Mouse (Mus musculus) forebrain, postnatal 0 days (tissue): ENCODE results near the gene Rraga. TPM values are rescaled to one million over a fixed set of nuclear protein-coding genes. Genes with fewer than 3 reads are reported as not detected.
"Not testable (repeated sequence)": the region's sequence is repeated elsewhere in the genome, so short reads cannot be mapped to it uniquely, and the experiment has no call there.

Source experiments
- ATAC-seq: fragments of 200-750 bp; cut with Nextera tagmentation; 2 replicates; pipeline ENCODE4 v1.8.0; 2017; ENCODE audit warnings: mild to moderate bottlenecking, moderate library complexity
- DNase-seq: peaks from one replicate; pipeline ENCODE4 v3.0.0-alpha.2; 2015
- H3K27ac ChIP-seq: fragments of 300-500 bp; sonication (generic); 2 replicates; pipeline ENCODE4 v1.5.1; 2014; ENCODE audit warnings: low read depth, mild to moderate bottlenecking, antibody characterized with exemption, low read length, moderate library complexity, mixed read lengths
- H3K27me3 ChIP-seq: fragments of 300-500 bp; sonication (generic); 2 replicates; pipeline ENCODE4 v1.6.1; 2014; ENCODE audit warnings: mild to moderate bottlenecking, low read length, mixed read lengths; ENCODE audit not compliant: insufficient read depth
- H3K36me3 ChIP-seq: fragments of 300-500 bp; sonication (generic); 2 replicates; pipeline ENCODE4 v1.6.1; 2014; ENCODE audit warnings: mild to moderate bottlenecking, moderate library complexity; ENCODE audit not compliant: insufficient read depth
- H3K4me1 ChIP-seq: fragments of 300-500 bp; sonication (generic); 2 replicates; pipeline ENCODE4 v1.6.1; 2014; ENCODE audit warnings: antibody characterized with exemption; ENCODE audit not compliant: insufficient read depth
- H3K4me2 ChIP-seq: fragments of 300-500 bp; sonication (generic); 2 replicates; pipeline ENCODE4 v1.6.1; 2014; ENCODE audit warnings: low read depth, mild to moderate bottlenecking, moderate library complexity
- H3K4me3 ChIP-seq: fragments of 300-500 bp; sonication (generic); 2 replicates; pipeline ENCODE4 v1.5.1; 2014; ENCODE audit warnings: low read depth, low read length, mixed read lengths
- H3K9ac ChIP-seq: fragments of 300-500 bp; sonication (generic); 2 replicates; pipeline ENCODE4 v1.6.1; 2014; ENCODE audit warnings: mild to moderate bottlenecking
- H3K9me3 ChIP-seq: fragments of 300-500 bp; sonication (generic); 2 replicates; pipeline ENCODE4 v1.6.1; 2016; ENCODE audit warnings: low read length
- CTCF ChIP-seq: sonication (generic); IDR thresholded peaks from 2 replicates; pipeline ENCODE4 v1.5.1; 2016; ENCODE audit warnings: antibody characterized with exemption, control low read depth, low read depth
- WGBS: fragments of 180-500 bp; shearing (Covaris S2); extraction: QIAGEN DNeasy Blood & Tissue Kit; methylation state at CpG from one replicate; pipeline ENCODE4 v1.1.7; 2014; 5-methylcytosine and 5-hydroxymethylcytosine counted together
- polyA plus RNA-seq: library from polyadenylated mRNA; unstranded; fragments of >200 nt; fragmentation: Nextera tagmentation; extraction: Ambion mirVana; gene quantifications from 2 replicates; pipeline ENCODE4 v1.2.1, GENCODE M21; 2015
- total RNA-seq: library from RNA; depleted of rRNA; stranded (reverse); fragments of >200 nt; gene quantifications from 2 replicates; pipeline ENCODE4 v1.2.3, GENCODE M21; 2014

The Rraga gene
- total and polyA plus RNA-seq, 2 experiments from 2014 or later = 27.4 to 131 TPM

DNA sequence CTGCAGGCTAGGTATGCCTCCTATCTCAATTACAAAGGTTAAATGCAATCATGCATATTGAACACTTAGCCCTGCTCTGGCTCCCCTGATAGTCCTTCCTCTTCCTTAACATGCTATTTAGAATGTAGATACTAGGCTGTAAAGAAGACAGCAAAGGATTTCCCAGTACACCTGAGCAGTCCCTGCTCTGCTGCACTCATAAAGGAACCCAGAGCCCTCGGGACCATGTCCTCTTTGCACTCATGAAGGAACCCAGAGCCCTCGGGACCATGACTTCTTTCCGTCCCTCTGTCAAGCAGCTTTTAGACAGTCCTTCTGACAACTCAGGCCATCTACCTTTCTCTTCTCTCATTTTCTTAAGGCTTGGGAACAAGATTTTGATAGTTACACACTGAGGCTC lies 5.1 kb downstream of the Rraga start:
- no peaks in the 10 kb centered on the region for H3K9me3 ChIP-seq
- H3K9ac ChIP-seq = no peak overlapping the region
- H3K4me1 ChIP-seq = peaks cover 13% of the 10 kb centered on the region
- no peak overlapping the region for H3K4me2 ChIP-seq
- 89% methylated on average over 3 of the region's 3 CpGs for WGBS
- no peak for DNase-seq
- H3K27ac ChIP-seq = no peak overlapping the region
- H3K36me3 ChIP-seq = peaks cover 19% of the 10 kb centered on the region; the same call in 1 of the 2 replicates
- TF ChIP-seq CTCF = no peak
- H3K4me3 ChIP-seq = no peak overlapping the region
- H3K27me3 ChIP-seq = no peaks in the 10 kb centered on the region
- no peak for ATAC-seq

DNA sequence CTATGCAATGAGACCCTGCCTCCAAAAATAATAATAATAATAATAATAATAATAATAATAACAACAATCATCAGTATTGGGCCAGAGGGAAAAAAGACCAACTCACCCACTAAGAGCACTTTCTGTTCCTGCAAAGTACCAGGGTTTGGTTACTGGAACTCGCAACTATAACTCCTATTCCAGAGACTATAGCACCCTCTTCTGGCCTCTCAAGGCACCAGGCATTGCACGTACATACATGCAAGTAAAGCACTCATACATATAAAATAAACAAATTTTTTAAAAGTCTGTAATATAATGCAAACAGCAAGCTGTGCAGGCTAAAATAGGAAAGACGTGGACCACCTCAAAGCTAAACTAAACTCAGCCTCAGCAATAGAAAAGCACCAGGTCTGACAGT lies 12.8 kb downstream of the Rraga start:
- Histone ChIP-seq H3K36me3 (peaks cover 10% of the 10 kb centered on the region; the same call in 1 of the 2 replicates), H3K9me3 (no peaks in the 10 kb centered on the region), H3K4me1 (no peaks in the 10 kb centered on the region), H3K27ac (no peak overlapping the region), H3K9ac (no peak overlapping the region), H3K27me3 (no peaks in the 10 kb centered on the region), H3K4me3 (no peak overlapping the region), H3K4me2 (no peak overlapping the region)
- peak; percentile 38; the same call in 1 of the 2 replicates for TF ChIP-seq CTCF
- no peak for ATAC-seq
- DNase-seq = no peak
- WGBS = 96% methylated on average over 3 of the region's 3 CpGs

DNA sequence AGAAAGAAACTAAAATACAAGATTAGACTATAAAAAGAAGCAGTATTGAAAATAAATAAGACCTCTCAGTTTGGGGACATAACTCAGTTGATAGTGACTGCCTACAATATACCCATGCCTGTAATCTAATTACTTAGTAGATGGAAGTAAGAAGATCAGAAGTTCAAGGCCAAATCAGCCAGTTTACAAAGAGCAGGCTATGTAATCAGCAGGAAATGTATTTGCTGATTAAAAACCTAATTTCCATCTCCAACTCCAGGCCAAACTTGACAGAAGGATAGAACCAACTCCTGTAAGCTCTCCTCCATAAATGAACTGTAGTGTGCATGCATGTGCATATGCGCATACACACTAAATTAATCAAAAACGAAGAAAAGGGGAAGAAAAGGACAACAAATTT lies 15.8 kb downstream of the Rraga start:
- 95% methylated on average over 2 of the region's 2 CpGs for WGBS
- DNase-seq = no peak
- ATAC-seq = no peak

DNA sequence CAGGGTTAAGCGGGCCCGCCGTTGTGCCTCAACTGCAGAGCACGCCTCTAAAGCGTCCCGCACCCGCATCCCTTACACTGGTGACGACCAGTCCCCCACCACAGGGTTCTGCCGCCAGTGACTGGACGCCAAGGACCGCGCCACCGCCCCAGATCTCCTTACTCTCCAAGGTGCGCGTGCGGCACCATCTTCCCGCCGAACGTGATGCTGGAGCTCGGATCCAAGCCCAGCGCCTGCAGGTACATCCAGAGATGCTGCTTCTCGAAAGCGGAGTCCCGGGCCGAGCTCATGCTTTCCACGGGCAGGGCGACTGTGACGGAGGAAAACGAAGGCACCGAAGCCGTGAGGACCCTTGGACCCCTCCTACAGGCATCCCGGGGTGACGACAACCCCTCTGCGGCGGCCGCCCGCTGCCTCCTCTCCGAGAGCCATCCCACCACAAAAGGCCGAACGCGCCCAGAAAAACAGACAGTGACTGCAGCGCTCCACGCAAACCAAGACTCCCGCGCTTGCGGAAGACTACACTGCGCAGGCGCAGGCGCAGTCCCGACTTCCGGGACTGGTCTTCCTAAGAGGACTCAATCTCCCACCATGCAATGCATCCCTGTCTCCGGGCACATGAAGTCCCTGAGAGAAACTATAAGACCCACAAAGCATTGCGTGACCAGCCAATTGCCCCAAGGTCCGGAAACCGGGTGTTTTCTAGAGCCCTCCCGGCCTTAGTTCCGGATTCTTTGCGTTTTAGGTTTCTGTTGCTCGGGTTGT lies 36.2 kb downstream of the Rraga start, which contains the start of gene Haus6:
Gene Haus6, minus strand, starts transcription at position 532 of the 765 bp plus-strand sequence.
- no peaks in the 10 kb centered on the region for H3K36me3 ChIP-seq
- H3K9ac ChIP-seq = peak within 1 kb of the TSS; percentile 57
- peaks cover 8% of the 10 kb centered on the region; the same call in 1 of the 2 replicates for H3K4me1 ChIP-seq
- peak within 1 kb of the TSS; percentile 62 for H3K4me3 ChIP-seq
- DNase-seq (peak; percentile 97), ATAC-seq (peak; percentile 100)
- no peaks in the 10 kb centered on the region for H3K9me3 ChIP-seq
- under 1% methylated on average over 59 of the region's 59 CpGs for WGBS
- TF ChIP-seq CTCF = 0 out of 2 replicates have a peak, but pooled peaks have one; percentile 7
- H3K27me3 ChIP-seq = no peaks in the 10 kb centered on the region
- H3K27ac ChIP-seq = peak within 1 kb of the TSS; percentile 64
- peak within 1 kb of the TSS; percentile 79 for H3K4me2 ChIP-seq

More for the DNA sequence above, 15.8 kb downstream of the Rraga start:
- no peak for TF ChIP-seq CTCF
- 0 out of 2 replicates have a peak, but pooled peaks cover under 1% of the 10 kb centered on the region for H3K36me3 ChIP-seq
- no peaks in the 10 kb centered on the region for H3K9me3 ChIP-seq
- H3K4me3 ChIP-seq = no peak overlapping the region
- H3K27ac ChIP-seq = no peak overlapping the region
- H3K4me2 ChIP-seq = no peak overlapping the region
- H3K9ac ChIP-seq = no peak overlapping the region
- H3K27me3 ChIP-seq = no peaks in the 10 kb centered on the region
- H3K4me1 ChIP-seq = no peaks in the 10 kb centered on the region

DNA sequence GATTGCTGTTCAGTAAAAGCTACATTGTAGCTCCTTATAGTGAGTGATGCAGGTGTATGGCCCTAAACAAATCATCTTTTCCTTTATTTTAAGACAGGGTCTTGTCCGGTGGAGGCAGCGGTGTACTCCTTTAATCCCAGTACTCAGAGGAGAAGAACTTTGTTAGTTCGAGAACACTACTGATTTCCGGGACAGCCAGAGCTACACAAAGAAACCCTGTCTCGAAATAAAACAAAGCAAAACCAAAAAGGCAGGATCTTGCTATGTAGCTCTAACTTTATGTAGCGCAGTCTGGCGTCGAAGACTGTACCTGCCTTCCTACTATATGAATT lies 36.8 kb downstream of the Rraga start:
- Histone ChIP-seq H3K27me3 (no peaks in the 10 kb centered on the region), H3K27ac (peak overlapping the region; percentile 64), H3K36me3 (no peaks in the 10 kb centered on the region), H3K4me3 (peak overlapping the region; percentile 62), H3K4me1 (peaks cover 8% of the 10 kb centered on the region; the same call in 1 of the 2 replicates), H3K9ac (peak overlapping the region; percentile 44), H3K4me2 (peak overlapping the region; percentile 79), H3K9me3 (no peaks in the 10 kb centered on the region)
- TF ChIP-seq CTCF = no peak
- ATAC-seq = peak; percentile 13; the same call in 1 of the 2 replicates
- 37% methylated on average over 8 of the region's 8 CpGs for WGBS
- no peak for DNase-seq

DNA sequence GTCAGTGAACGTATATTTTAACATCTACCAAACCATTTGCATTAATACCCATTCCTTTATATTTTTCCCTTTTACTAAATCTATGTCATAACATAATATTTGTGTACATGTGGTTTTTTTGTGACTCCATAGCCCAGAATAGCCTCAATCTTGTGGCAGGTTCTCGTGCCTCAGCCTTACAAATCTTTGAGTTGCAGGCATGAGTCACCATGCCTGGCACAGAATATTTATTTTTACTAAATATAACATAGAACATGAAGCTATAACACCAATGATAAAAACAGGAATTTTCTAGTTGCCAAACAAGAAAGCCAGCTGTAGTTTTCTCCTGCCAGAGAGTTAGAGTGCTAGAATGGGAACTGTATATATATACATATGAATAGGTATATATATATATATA lies 45.0 kb downstream of the Rraga start:
- DNase-seq (no peak), ATAC-seq (no peak)
- no peak for TF ChIP-seq CTCF
- Histone ChIP-seq H3K36me3 (no peaks in the 10 kb centered on the region), H3K9ac (no peak overlapping the region), H3K9me3 (no peaks in the 10 kb centered on the region), H3K27ac (no peak overlapping the region), H3K4me2 (no peak overlapping the region), H3K4me3 (no peak overlapping the region), H3K4me1 (no peaks in the 10 kb centered on the region), H3K27me3 (no peaks in the 10 kb centered on the region)
- WGBS = 70% methylated on average over 2 of the region's 2 CpGs

DNA sequence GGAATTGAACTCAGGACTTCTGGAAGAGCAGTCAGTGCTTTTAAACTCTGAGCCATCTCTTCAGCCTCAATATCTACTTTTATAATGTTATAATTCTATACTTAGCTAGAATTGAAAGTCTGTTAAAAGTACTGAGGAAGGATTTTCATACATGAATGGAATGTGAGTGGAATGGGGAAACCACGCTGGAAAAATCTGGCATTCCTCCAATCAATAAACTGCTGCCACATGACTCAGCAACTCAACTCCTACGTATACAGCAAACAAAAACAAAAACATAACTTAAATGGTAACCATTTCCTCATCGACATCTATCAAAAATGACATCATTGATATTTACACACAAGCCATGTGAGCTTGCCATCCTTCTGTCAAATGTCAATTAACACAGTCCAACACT lies 46.6 kb downstream of the Rraga start:
- H3K4me1 ChIP-seq = no peaks in the 10 kb centered on the region
- no peak overlapping the region for H3K4me3 ChIP-seq
- H3K9me3 ChIP-seq = no peaks in the 10 kb centered on the region
- H3K27ac ChIP-seq = no peak overlapping the region
- DNase-seq = no peak
- no peak overlapping the region for H3K4me2 ChIP-seq
- no peak overlapping the region for H3K9ac ChIP-seq
- 67% methylated on average over 3 of the region's 3 CpGs for WGBS
- no peak for ATAC-seq
- H3K27me3 ChIP-seq = no peaks in the 10 kb centered on the region
- no peak for TF ChIP-seq CTCF
- H3K36me3 ChIP-seq = no peaks in the 10 kb centered on the region

DNA sequence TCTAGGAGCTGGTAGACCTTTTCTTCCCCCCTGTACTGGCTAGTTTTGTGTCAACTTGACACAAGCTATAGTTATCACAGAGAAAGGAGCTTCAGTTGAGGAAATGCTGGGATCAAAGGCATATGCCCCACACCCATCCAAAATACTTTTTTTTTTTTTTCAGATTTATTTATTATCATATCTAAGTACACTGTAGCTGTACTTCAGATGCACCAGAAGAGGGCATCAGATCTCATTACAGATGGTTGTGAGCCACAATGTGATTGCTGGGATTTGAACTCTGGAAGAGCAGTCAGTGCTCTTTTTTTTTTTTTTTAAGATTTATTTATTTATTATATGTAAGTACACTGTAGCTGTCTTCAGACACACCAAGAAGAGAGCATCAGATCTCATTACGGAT lies 47.1 kb downstream of the Rraga start:
- H3K27me3 ChIP-seq, H3K9me3 ChIP-seq, ATAC-seq, H3K27ac ChIP-seq, DNase-seq, H3K4me1 ChIP-seq, H3K4me2 ChIP-seq, H3K9ac ChIP-seq, H3K36me3 ChIP-seq, H3K4me3 ChIP-seq: not testable (repeated sequence)
- WGBS = 79% methylated on average over 1 of the region's 1 CpGs
